12 mouse cellular contexts compared by ENCODE assay signal in the genomic region with DNA sequence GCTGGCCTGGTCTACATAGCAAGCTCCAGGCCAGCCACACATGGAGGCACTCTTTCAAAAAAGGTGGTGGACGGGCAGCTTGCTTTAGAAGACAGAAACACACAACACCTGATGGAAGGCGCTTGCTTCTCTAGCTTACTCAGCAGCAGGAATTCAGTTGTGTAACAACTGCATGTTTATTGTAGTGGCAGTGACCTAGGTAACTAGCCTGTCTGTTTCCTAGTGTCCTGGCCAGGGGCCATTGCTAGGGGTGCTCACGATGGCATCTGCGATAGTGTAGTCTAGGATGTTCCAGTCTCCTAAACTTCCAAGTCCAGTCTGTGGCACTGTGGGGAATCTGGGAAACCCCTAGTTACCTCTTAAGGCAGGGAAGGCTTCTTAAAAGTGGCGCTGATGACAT. TPM values are rescaled to one million over a fixed set of nuclear protein-coding genes. Genes with fewer than 3 reads are reported as not detected.
DNase-seq lines count a peak whose midpoint lies in the region; ATAC-seq lines count a peak whose summit lies in the region.
"Had no signal": no experiment of that assay in that cellular context is flagged by ENCODE, and none has a peak within 500 bp of the region (broad histone marks: within the 10 kb centered on the region; RNA-seq: fewer than 3 reads in every experiment).

No protein-coding gene starts in this region.

- no peak for DNase-seq in heart, adult 9 months (ENCODE audit: low spot score in 2 of 2)
- DNase-seq in limb, embryonic 10.5 days (ENCODE audit: low spot score): no peak
- DNase-seq in frontal cortex, postnatal 14 days (ENCODE audit: low spot score in 2 of 2): no peak
- no peak for DNase-seq in layer of hippocampus, postnatal 36 days
- no peak for DNase-seq in gastrocnemius, postnatal 25 days
- DNase-seq: cerebellum, postnatal 10 days; kidney, postnatal 10 days had no signal

- H3K4me3 ChIP-seq in heart, embryonic 13.5 days: no peak overlapping the region
- no peak overlapping the region for H3K4me3 ChIP-seq in forebrain, embryonic 12.5 days (replicated peaks)
- H3K4me3 ChIP-seq in limb, embryonic 10.5 days: no peak overlapping the region
- H3K4me3 ChIP-seq in midbrain, embryonic 15.5 days: no peak overlapping the region
- H3K4me3 ChIP-seq: heart, embryonic 15.5 days had no signal

- no peaks in the 10 kb centered on the region for H3K9me3 ChIP-seq in heart, embryonic 13.5 days
- no peaks in the 10 kb centered on the region for H3K9me3 ChIP-seq in forebrain, embryonic 12.5 days
- no peaks in the 10 kb centered on the region for H3K9me3 ChIP-seq in limb, embryonic 10.5 days (replicated peaks)
- no peaks in the 10 kb centered on the region for H3K9me3 ChIP-seq in midbrain, embryonic 15.5 days
- H3K9me3 ChIP-seq: heart, embryonic 15.5 days had no signal

- peak overlapping the region; percentile 33; the same call in 1 of the 2 replicates for H3K9ac ChIP-seq in heart, embryonic 13.5 days
- H3K9ac ChIP-seq in forebrain, embryonic 12.5 days: no peak overlapping the region
- no peak overlapping the region for H3K9ac ChIP-seq in midbrain, embryonic 15.5 days
- H3K9ac ChIP-seq: heart, embryonic 15.5 days had no signal

- H3K27ac ChIP-seq in heart, embryonic 13.5 days (replicated peaks): no peak overlapping the region
- H3K27ac ChIP-seq in forebrain, embryonic 12.5 days: peak overlapping the region; percentile 67
- peak overlapping the region; percentile 96 for H3K27ac ChIP-seq in limb, embryonic 10.5 days
- H3K27ac ChIP-seq in midbrain, embryonic 15.5 days: peak overlapping the region; percentile 99
- H3K27ac ChIP-seq: heart, embryonic 15.5 days had no signal

- H3K4me1 ChIP-seq in heart, embryonic 13.5 days: peaks cover 60% of the 10 kb centered on the region
- peaks cover 39% of the 10 kb centered on the region for H3K4me1 ChIP-seq in forebrain, embryonic 12.5 days
- H3K4me1 ChIP-seq in limb, embryonic 10.5 days: peaks cover 31% of the 10 kb centered on the region
- H3K4me1 ChIP-seq in midbrain, embryonic 15.5 days: peaks cover 29% of the 10 kb centered on the region

- H3K27me3 ChIP-seq in heart, embryonic 13.5 days (replicated peaks): no peaks in the 10 kb centered on the region
- no peaks in the 10 kb centered on the region for H3K27me3 ChIP-seq in forebrain, embryonic 12.5 days
- H3K27me3 ChIP-seq in limb, embryonic 10.5 days (ENCODE audit: low read depth, poor library complexity, severe bottlenecking): no peaks in the 10 kb centered on the region
- no peaks in the 10 kb centered on the region for H3K27me3 ChIP-seq in midbrain, embryonic 15.5 days (replicated peaks)
- H3K27me3 ChIP-seq: heart, embryonic 15.5 days; Patski had no signal

- WGBS in heart, embryonic 13.5 days: 85% methylated on average over 5 of the region's 5 CpGs
- WGBS in forebrain, embryonic 12.5 days: 88% methylated on average over 5 of the region's 5 CpGs
- WGBS in limb, embryonic 10.5 days: 86% methylated on average over 5 of the region's 5 CpGs
- 82% methylated on average over 5 of the region's 5 CpGs for WGBS in midbrain, embryonic 15.5 days

- no peak overlapping the region for H3K4me2 ChIP-seq in heart, embryonic 13.5 days
- no peak overlapping the region for H3K4me2 ChIP-seq in forebrain, embryonic 12.5 days
- no peak overlapping the region for H3K4me2 ChIP-seq in midbrain, embryonic 15.5 days
- H3K4me2 ChIP-seq: heart, embryonic 15.5 days had no signal

- no peak for ATAC-seq in heart, embryonic 13.5 days (ENCODE audit: extremely low read depth, insufficient number of reproducible peaks, low FRiP score, low TSS enrichment)
- no peak for ATAC-seq in forebrain, embryonic 12.5 days (ENCODE audit: low FRiP score)
- ATAC-seq in midbrain, embryonic 15.5 days (replicated peaks): no peak
- ATAC-seq: Patski had no signal

- peaks cover 7% of the 10 kb centered on the region; the same call in 1 of the 2 replicates for H3K36me3 ChIP-seq in heart, embryonic 13.5 days
- H3K36me3 ChIP-seq in forebrain, embryonic 12.5 days (replicated peaks): peaks cover 9% of the 10 kb centered on the region
- peaks cover 28% of the 10 kb centered on the region for H3K36me3 ChIP-seq in limb, embryonic 10.5 days
- H3K36me3 ChIP-seq in midbrain, embryonic 15.5 days (replicated peaks): no peaks in the 10 kb centered on the region
- H3K36me3 ChIP-seq: heart, embryonic 15.5 days had no signal

RNA-seq across cellular contexts. Expression of a gene that starts 2.8 kb away (rescaled TPM):
- polyA plus RNA-seq in heart, embryonic 13.5 days (2015; fragmentation: Nextera tagmentation; extraction: Ambion mirVana): 89.4 and 92.6 TPM in 2 replicates
- polyA plus RNA-seq in forebrain, embryonic 12.5 days (2016; fragmentation: Nextera tagmentation; extraction: Ambion mirVana): 244 and 265 TPM in 2 replicates
- 182 and 190 TPM in 2 replicates for polyA plus RNA-seq in limb, embryonic 10.5 days (2016; fragmentation: Nextera tagmentation; extraction: Ambion mirVana)
- polyA plus RNA-seq in midbrain, embryonic 15.5 days (2015; fragmentation: Nextera tagmentation; extraction: Ambion mirVana): 220 and 224 TPM in 2 replicates
- 100 to 1,000 TPM; 156 to 167 TPM for total RNA-seq in layer of hippocampus, postnatal 36 days (2021)
- total RNA-seq in gastrocnemius, postnatal 25 days (2021): 10 to 100 TPM; 12.1 to 14.1 TPM

RNA-seq across cellular contexts. Expression of a gene that starts 16.4 kb away (rescaled TPM):
- 9.0 and 9.6 TPM in 2 replicates for polyA plus RNA-seq in heart, embryonic 13.5 days (2015; fragmentation: Nextera tagmentation; extraction: Ambion mirVana)
- polyA plus RNA-seq in forebrain, embryonic 12.5 days (2016; fragmentation: Nextera tagmentation; extraction: Ambion mirVana): 17.5 and 19.0 TPM in 2 replicates
- 22.8 and 23.6 TPM in 2 replicates for polyA plus RNA-seq in limb, embryonic 10.5 days (2016; fragmentation: Nextera tagmentation; extraction: Ambion mirVana)
- 12.2 and 12.7 TPM in 2 replicates for polyA plus RNA-seq in midbrain, embryonic 15.5 days (2015; fragmentation: Nextera tagmentation; extraction: Ambion mirVana)
- total RNA-seq in layer of hippocampus, postnatal 36 days (2021): 10 to 100 TPM; 11.5 to 15.3 TPM
- total RNA-seq in gastrocnemius, postnatal 25 days (2021): 10 to 100 TPM in 1 of 2 experiments, 1 to 10 TPM in 1; 8.0 to 16.5 TPM
